Mouse (Mus musculus): ENCODE results near the gene Ngf. TPM values are rescaled to one million over a fixed set of nuclear protein-coding genes. Genes with fewer than 3 reads are reported as not detected.

Gene Ngf
- polyA plus RNA-seq, 1 experiment, result 1.1 TPM

DNA sequence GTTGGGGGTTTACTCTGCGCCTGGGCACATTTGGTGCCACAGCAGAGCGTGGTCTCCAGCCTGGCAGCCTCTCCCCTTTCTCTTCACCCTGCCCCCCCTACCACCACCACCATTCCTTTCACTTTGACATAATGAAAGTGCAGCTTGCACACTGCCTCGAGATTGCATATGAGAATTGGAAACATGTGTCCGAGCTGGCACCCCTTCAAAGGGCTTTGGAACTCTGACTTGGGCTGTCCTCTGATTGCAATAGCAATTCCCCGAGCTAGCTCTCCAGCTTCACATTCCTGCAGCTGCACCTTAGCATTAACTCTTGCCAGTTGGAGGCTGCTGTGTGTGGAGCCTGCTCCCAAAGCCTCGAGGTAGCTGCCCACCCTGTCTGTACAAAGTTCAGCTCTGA lies 56.8 kb downstream of the Ngf start:
- no peaks in the 10 kb centered on the region for H3K9me3 ChIP-seq (replicated peaks; ENCODE audit: control insufficient read depth, insufficient read depth, low read length, poor library complexity, severe bottlenecking)
- no peak overlapping the region for H3K27ac ChIP-seq (ENCODE audit: insufficient read depth, low read length)

DNA sequence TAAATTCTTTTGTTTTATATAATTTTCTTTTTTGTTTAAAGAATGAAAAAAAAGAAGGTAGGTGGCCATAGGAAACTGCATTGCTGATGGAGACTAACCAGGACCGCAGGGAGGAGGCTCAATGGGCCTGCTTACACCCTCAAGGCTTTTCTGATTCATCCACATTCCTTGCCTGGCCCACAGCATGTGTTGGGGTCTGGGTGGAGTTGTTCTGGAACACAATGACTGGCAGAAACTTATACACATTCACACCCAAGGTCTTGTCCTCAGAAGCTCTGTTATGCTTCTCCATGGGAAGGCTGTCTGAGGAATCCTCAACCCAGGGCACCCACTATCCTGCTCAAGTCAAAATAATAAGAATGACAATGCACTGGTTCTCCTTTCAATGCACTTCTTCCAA lies 65.0 kb downstream of the Ngf start:
- H3K27me3 ChIP-seq (ENCODE audit: control insufficient read depth, insufficient read depth, low read length, poor library complexity, severe bottlenecking), result no peaks in the 10 kb centered on the region
- no peak overlapping the region for H3K9ac ChIP-seq (ENCODE audit: low read depth, poor library complexity, severe bottlenecking)
- TF ChIP-seq CTCF (IDR thresholded peaks at IDR 0.05; ENCODE audit: low read depth, low read length) (no peak), POLR2A (IDR thresholded peaks at IDR 0.05; ENCODE audit: insufficient read depth, low read length) (no peak), EP300 (IDR thresholded peaks at IDR 0.05; ENCODE audit: insufficient read depth, low read depth, low read length) (no peak)
- H3K4me1 ChIP-seq (ENCODE audit: control insufficient read depth, insufficient read depth, low read length), result no peaks in the 10 kb centered on the region
- H3K9me3 ChIP-seq (replicated peaks; ENCODE audit: control insufficient read depth, insufficient read depth, low read length, poor library complexity, severe bottlenecking), result no peaks in the 10 kb centered on the region
- H3K27ac ChIP-seq (ENCODE audit: insufficient read depth, low read length), result no peak overlapping the region
- H3K4me3 ChIP-seq (ENCODE audit: low read depth, low read length), result no peak overlapping the region
- no peaks in the 10 kb centered on the region for H3K36me3 ChIP-seq (ENCODE audit: control insufficient read depth, insufficient read depth, low read length, poor library complexity, severe bottlenecking)

More for the DNA sequence above, 56.8 kb downstream of the Ngf start:
- Histone ChIP-seq H3K27me3 (ENCODE audit: control insufficient read depth, insufficient read depth, low read length, poor library complexity, severe bottlenecking) (no peaks in the 10 kb centered on the region), H3K36me3 (ENCODE audit: control insufficient read depth, insufficient read depth, low read length, poor library complexity, severe bottlenecking) (no peaks in the 10 kb centered on the region), H3K4me1 (ENCODE audit: control insufficient read depth, insufficient read depth, low read length) (no peaks in the 10 kb centered on the region), H3K4me3 (ENCODE audit: low read depth, low read length) (no peak overlapping the region), H3K9ac (ENCODE audit: low read depth, poor library complexity, severe bottlenecking) (no peak overlapping the region)
- TF ChIP-seq EP300 (IDR thresholded peaks at IDR 0.05; ENCODE audit: insufficient read depth, low read depth, low read length) (no peak), POLR2A (IDR thresholded peaks at IDR 0.05; ENCODE audit: insufficient read depth, low read length) (no peak), CTCF (IDR thresholded peaks at IDR 0.05; ENCODE audit: low read depth, low read length) (no peak)

DNA sequence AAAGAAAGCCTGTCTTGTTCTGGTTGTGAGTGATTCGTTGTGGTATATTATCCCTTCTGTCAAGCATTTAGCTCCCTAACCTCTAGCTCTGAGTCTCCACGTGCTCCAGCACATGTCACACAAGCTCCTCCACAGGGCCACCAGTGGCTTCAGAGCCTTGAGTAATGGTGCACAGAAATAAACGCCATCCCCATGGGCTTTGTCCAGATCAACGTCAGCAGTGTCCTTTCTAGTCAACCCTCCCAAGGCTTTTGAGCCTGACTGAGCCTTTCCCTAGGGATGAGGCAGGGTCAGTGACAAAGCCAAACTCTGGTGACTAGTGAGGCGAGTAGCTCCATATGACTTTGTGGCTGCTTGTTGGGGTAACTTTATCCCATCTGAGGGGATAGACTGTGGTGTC lies 73.9 kb downstream of the Ngf start:
- Histone ChIP-seq H3K4me3 (ENCODE audit: low read depth, low read length) (no peak overlapping the region), H3K27ac (ENCODE audit: insufficient read depth, low read length) (no peak overlapping the region), H3K4me1 (ENCODE audit: control insufficient read depth, insufficient read depth, low read length) (no peaks in the 10 kb centered on the region), H3K36me3 (ENCODE audit: control insufficient read depth, insufficient read depth, low read length, poor library complexity, severe bottlenecking) (no peaks in the 10 kb centered on the region), H3K9ac (ENCODE audit: low read depth, poor library complexity, severe bottlenecking) (no peak overlapping the region), H3K9me3 (replicated peaks; ENCODE audit: control insufficient read depth, insufficient read depth, low read length, poor library complexity, severe bottlenecking) (no peaks in the 10 kb centered on the region), H3K27me3 (ENCODE audit: control insufficient read depth, insufficient read depth, low read length, poor library complexity, severe bottlenecking) (no peaks in the 10 kb centered on the region)
- no peak for TF ChIP-seq POLR2A (IDR thresholded peaks at IDR 0.05; ENCODE audit: insufficient read depth, low read length)
- no peak for TF ChIP-seq EP300 (IDR thresholded peaks at IDR 0.05; ENCODE audit: insufficient read depth, low read depth, low read length)
- TF ChIP-seq CTCF (IDR thresholded peaks at IDR 0.05; ENCODE audit: low read depth, low read length), result no peak

DNA sequence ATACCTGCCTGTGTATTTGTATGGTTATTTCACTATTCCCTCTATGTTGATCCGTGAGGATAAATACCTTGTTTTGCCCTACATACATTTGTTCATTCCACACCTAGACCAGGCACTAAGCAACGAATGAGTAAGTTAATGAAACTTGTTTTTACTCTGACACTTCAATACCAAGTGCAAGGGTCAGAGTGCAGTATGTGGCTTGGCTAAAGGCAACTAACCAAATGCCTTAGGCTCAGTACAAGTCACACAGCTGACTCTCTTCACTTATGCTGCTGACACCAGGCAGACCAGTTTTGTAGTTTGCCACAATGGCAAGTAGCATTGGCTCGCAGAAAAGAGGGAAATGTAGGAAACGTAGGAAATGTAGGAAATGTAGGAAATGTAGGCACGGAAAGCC lies 77.8 kb downstream of the Ngf start:
- no peak for TF ChIP-seq CTCF (IDR thresholded peaks at IDR 0.05; ENCODE audit: low read depth, low read length)
- no peak for TF ChIP-seq EP300 (IDR thresholded peaks at IDR 0.05; ENCODE audit: insufficient read depth, low read depth, low read length)
- no peak for TF ChIP-seq POLR2A (IDR thresholded peaks at IDR 0.05; ENCODE audit: insufficient read depth, low read length)

DNA sequence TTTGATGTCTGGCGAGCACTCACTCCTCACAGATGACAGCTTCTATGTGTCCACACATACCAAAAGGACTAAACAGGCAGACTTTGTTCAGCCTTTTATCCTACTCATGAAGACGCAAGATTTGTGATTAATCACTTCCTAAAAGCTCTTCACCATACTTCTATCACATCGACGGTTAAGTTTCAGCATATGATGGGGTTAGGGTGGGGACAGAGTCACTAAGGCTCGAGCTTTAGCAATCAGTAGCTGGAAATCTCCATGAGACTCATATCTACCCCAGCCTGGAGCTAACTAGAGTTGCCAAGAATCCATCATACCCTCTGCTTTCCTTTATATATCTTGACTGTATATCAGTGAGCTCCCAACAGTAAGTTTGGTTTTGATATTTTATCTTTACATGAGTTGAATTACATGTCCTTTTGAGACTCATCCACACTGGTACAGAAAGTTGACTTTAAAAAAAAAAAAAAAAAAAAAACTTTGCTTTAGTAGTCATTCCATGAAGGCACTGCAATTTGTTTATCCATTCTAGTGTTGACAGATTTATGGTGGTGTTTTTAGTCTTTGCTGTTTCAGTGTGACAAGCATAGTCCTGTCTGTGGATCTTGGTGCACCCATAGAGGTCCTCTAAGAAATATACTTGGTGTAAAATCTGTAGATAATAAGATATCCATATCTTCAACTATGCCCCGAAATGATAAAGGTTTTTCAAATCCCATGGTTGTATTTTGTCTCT lies 84.4 kb downstream of the Ngf start:
- Histone ChIP-seq H3K4me1 (ENCODE audit: control insufficient read depth, insufficient read depth, low read length) (no peaks in the 10 kb centered on the region), H3K4me3 (ENCODE audit: low read depth, low read length) (no peak overlapping the region), H3K9ac (ENCODE audit: low read depth, poor library complexity, severe bottlenecking) (no peak overlapping the region), H3K36me3 (ENCODE audit: control insufficient read depth, insufficient read depth, low read length, poor library complexity, severe bottlenecking) (no peaks in the 10 kb centered on the region), H3K27me3 (ENCODE audit: control insufficient read depth, insufficient read depth, low read length, poor library complexity, severe bottlenecking) (no peaks in the 10 kb centered on the region), H3K27ac (ENCODE audit: insufficient read depth, low read length) (no peak overlapping the region), H3K9me3 (replicated peaks; ENCODE audit: control insufficient read depth, insufficient read depth, low read length, poor library complexity, severe bottlenecking) (no peaks in the 10 kb centered on the region)
- TF ChIP-seq POLR2A (IDR thresholded peaks at IDR 0.05; ENCODE audit: insufficient read depth, low read length), result no peak

More for the DNA sequence above, 77.8 kb downstream of the Ngf start:
- Histone ChIP-seq H3K9ac (ENCODE audit: low read depth, poor library complexity, severe bottlenecking) (no peak overlapping the region), H3K4me3 (ENCODE audit: low read depth, low read length) (no peak overlapping the region), H3K27me3 (ENCODE audit: control insufficient read depth, insufficient read depth, low read length, poor library complexity, severe bottlenecking) (no peaks in the 10 kb centered on the region), H3K36me3 (ENCODE audit: control insufficient read depth, insufficient read depth, low read length, poor library complexity, severe bottlenecking) (no peaks in the 10 kb centered on the region), H3K27ac (ENCODE audit: insufficient read depth, low read length) (no peak overlapping the region), H3K9me3 (replicated peaks; ENCODE audit: control insufficient read depth, insufficient read depth, low read length, poor library complexity, severe bottlenecking) (no peaks in the 10 kb centered on the region), H3K4me1 (ENCODE audit: control insufficient read depth, insufficient read depth, low read length) (no peaks in the 10 kb centered on the region)

DNA sequence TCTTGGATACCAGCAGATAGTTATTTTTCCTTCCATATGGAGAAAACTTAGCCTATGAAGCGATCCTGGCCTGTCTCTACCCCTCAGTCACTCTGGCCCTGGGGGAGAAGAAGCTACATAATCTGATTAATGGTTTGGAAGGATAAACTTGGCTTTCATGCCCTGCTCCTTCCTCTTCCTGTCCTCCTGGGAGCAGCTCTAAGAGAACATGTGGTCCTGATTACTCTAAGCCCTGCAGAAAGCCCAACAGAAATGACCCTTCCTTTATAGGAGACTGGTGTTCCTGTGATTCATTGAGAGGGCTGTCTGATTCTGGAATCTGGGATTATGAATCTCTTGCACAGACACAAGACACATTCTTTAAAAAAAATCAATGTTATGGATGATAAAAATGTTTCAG lies 86.4 kb downstream of the Ngf start:
- H3K36me3 ChIP-seq (ENCODE audit: control insufficient read depth, insufficient read depth, low read length, poor library complexity, severe bottlenecking), result no peaks in the 10 kb centered on the region
- no peak overlapping the region for H3K27ac ChIP-seq (ENCODE audit: insufficient read depth, low read length)
- TF ChIP-seq POLR2A (IDR thresholded peaks at IDR 0.05; ENCODE audit: insufficient read depth, low read length) (no peak), EP300 (IDR thresholded peaks at IDR 0.05; ENCODE audit: insufficient read depth, low read depth, low read length) (no peak), CTCF (IDR thresholded peaks at IDR 0.05; ENCODE audit: low read depth, low read length) (no peak)
- H3K9me3 ChIP-seq (replicated peaks; ENCODE audit: control insufficient read depth, insufficient read depth, low read length, poor library complexity, severe bottlenecking), result no peaks in the 10 kb centered on the region
- H3K9ac ChIP-seq (ENCODE audit: low read depth, poor library complexity, severe bottlenecking), result no peak overlapping the region
- no peak overlapping the region for H3K4me3 ChIP-seq (ENCODE audit: low read depth, low read length)
- H3K27me3 ChIP-seq (ENCODE audit: control insufficient read depth, insufficient read depth, low read length, poor library complexity, severe bottlenecking), result no peaks in the 10 kb centered on the region
- no peaks in the 10 kb centered on the region for H3K4me1 ChIP-seq (ENCODE audit: control insufficient read depth, insufficient read depth, low read length)

Data from ES-Bruce4 (cell line).